Mouse (Mus musculus) ES-E14 (cell line): ENCODE measurements around the gene Spns3. TPM values are rescaled to one million over a fixed set of nuclear protein-coding genes. Genes with fewer than 3 reads are reported as not detected.

ENCODE experiments used
- DNase-seq: peaks from one replicate; pipeline ENCODE4 v3.0.0-alpha.2; 2013; ENCODE audit warnings: low read depth, low spot score
- H3K27ac ChIP-seq: 2 replicates; pipeline ENCODE4 v1.5.1; 2012; ENCODE audit warnings: low read depth, mild to moderate bottlenecking, low read length, moderate library complexity, mixed read lengths; ENCODE audit not compliant: poor library complexity, insufficient read depth, severe bottlenecking
- H3K36me3 ChIP-seq: 2 replicates; pipeline ENCODE4 v1.6.1; 2012; ENCODE audit warnings: mild to moderate bottlenecking, low read length, moderate library complexity, mixed read lengths; ENCODE audit not compliant: control insufficient read depth, poor library complexity, insufficient read depth, severe bottlenecking
- H3K4me1 ChIP-seq, 2 experiments: fragments of 150-350 bp in 1 of 2; sonication (generic) in 1 of 2; 2 replicates each; pipeline ENCODE4 v1.6.1; 2012; ENCODE audit warnings: low read length in 2 of 2, mild to moderate bottlenecking in 1 of 2, mixed read lengths in 1 of 2; ENCODE audit not compliant: control insufficient read depth in 2 of 2, insufficient read depth in 2 of 2, poor library complexity in 1 of 2
- H3K4me3 ChIP-seq, 2 experiments: fragments of 150-350 bp in 1 of 2; sonication (generic) in 1 of 2; 2 replicates each; pipeline ENCODE4 v1.5.1; 2012; ENCODE audit warnings: low read length in 2 of 2, low read depth in 1 of 2, mild to moderate bottlenecking in 1 of 2, mixed read lengths in 1 of 2; ENCODE audit not compliant: insufficient read depth in 1 of 2, poor library complexity in 1 of 2, severe bottlenecking in 1 of 2
- H3K9ac ChIP-seq: 2 replicates; pipeline ENCODE4 v1.6.1; 2012; ENCODE audit warnings: low read depth, mild to moderate bottlenecking, low read length, mixed read lengths; ENCODE audit not compliant: poor library complexity, insufficient read depth, severe bottlenecking
- H3K9me3 ChIP-seq: fragments of 150-350 bp; sonication (generic); 2 replicates; pipeline ENCODE4 v1.6.1; 2012; ENCODE audit warnings: low read depth, mild to moderate bottlenecking, low read length; ENCODE audit not compliant: control insufficient read depth, insufficient read depth
- CHD2 ChIP-seq: IDR thresholded peaks from 2 replicates; pipeline ENCODE4 v1.6.1; 2014; ENCODE audit warnings: mild to moderate bottlenecking, low read depth, low read length, inconsistent platforms
- HCFC1 ChIP-seq: IDR thresholded peaks from 2 replicates; pipeline ENCODE4 v1.6.1; 2012; ENCODE audit warnings: low read length, inconsistent platforms, borderline replicate concordance; ENCODE audit not compliant: insufficient read depth
- MAFK ChIP-seq: IDR thresholded peaks from 2 replicates; pipeline ENCODE4 v1.6.1; 2014; ENCODE audit warnings: mild to moderate bottlenecking, low read depth, low read length, inconsistent platforms; ENCODE audit not compliant: insufficient read depth
- ZC3H11A ChIP-seq: IDR thresholded peaks from 2 replicates; pipeline ENCODE4 v1.6.1; 2012; ENCODE audit warnings: low read depth, mild to moderate bottlenecking, inconsistent platforms, low read length, borderline replicate concordance
- ZNF384 ChIP-seq: IDR thresholded peaks from 2 replicates; pipeline ENCODE4 v1.6.1; 2012; ENCODE audit warnings: low read depth, low read length, inconsistent platforms
- in situ Hi-C, 2 experiments: fragments of 600-800 bp; cut with MboI; formaldehyde crosslinking; loops; one replicate each; pipeline ENCODE4 v1.15.1; 2025; ENCODE audit warnings: low sequenced_read_pairs in 2 of 2, inconsistent platforms in 1 of 2; ENCODE audit not compliant: unreplicated experiment in 2 of 2
- total RNA-seq: library from RNA; depleted of rRNA; stranded (reverse); fragments of 300-350 nt; gene quantifications from 2 replicates; pipeline ENCODE4 v1.2.3, GENCODE M21; 2012

Gene Spns3
- total RNA-seq, 1 experiment: 1.9 TPM

DNA sequence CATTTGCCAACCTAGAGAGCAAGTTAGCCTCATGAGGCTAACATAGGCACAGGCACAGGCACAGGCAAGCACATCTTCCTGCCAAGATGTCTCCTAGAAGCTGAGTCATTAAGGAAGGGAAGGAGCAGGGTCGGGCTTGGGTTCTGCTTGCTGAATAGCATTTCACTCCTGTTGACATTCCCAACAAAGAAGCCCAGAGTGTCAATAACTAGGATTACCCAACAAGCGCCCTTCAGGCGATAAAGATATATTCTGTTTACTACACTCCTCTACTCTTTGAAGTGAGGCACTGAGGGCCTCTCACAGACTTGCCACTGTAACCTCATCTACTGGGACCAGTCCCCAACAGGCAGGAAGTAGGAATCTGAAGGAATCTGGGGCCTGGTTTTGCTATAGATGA is 54.2 kb downstream of the Spns3 start:
- Histone ChIP-seq H3K9me3 (no peaks in the 10 kb centered on the region), H3K4me3 (no peak overlapping the region), H3K4me1 (peaks cover 0 to 3% of the 10 kb centered on the region in 2 experiments; a peak in 1 of 4 replicates), H3K27ac (no peak overlapping the region), H3K9ac (no peak overlapping the region), H3K36me3 (no peaks in the 10 kb centered on the region)
- TF ChIP-seq HCFC1 (no peak), ZNF384 (no peak), ZC3H11A (no peak), MAFK (no peak), CHD2 (no peak)
- in situ Hi-C loops: no loop called here
- DNase-seq: no peak

DNA sequence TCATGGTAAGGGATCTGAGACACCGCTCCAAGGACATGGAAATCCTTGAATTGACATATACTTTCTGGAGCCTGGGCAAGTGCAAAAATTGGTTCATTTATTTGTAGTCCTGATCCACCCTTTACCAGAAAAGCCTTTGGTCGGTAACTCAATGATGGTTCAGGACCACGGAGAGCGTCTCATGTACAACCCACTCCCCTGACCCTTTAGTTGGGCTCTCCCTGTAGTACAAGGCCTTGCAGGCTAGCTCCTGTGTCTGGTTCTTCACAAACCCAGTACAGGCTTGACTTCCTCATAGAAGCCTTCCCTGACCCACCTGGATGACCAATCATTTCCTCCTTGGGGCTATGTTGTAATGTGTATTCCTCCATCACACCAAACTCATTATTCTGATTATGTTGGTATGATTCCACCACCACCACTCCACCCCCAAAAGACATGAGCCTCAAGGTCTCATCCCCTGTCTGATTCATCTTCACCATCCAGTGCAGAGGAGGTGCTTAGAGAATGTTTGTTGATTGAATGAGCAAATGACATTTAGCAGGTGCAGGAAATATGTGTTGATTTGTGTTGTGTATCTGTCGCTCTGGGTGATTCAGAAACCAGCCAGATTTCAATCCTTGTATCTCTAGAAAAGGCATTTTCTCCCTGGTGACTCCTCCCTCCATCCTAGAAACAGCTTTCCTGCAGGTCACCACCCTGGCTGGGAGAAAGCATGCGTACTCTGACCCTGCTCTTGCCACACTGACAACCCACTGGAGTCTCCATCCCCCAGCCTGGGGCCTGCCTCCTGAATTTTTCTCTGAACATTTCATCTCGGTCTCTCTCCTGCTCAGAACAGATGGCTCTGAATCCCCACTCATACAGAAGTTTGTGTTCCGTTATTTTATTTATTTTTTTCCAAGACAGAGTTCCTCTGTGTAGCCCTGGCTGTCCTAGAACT is 56.0 kb downstream of the Spns3 start:
- H3K27ac ChIP-seq: no peak overlapping the region

DNA sequence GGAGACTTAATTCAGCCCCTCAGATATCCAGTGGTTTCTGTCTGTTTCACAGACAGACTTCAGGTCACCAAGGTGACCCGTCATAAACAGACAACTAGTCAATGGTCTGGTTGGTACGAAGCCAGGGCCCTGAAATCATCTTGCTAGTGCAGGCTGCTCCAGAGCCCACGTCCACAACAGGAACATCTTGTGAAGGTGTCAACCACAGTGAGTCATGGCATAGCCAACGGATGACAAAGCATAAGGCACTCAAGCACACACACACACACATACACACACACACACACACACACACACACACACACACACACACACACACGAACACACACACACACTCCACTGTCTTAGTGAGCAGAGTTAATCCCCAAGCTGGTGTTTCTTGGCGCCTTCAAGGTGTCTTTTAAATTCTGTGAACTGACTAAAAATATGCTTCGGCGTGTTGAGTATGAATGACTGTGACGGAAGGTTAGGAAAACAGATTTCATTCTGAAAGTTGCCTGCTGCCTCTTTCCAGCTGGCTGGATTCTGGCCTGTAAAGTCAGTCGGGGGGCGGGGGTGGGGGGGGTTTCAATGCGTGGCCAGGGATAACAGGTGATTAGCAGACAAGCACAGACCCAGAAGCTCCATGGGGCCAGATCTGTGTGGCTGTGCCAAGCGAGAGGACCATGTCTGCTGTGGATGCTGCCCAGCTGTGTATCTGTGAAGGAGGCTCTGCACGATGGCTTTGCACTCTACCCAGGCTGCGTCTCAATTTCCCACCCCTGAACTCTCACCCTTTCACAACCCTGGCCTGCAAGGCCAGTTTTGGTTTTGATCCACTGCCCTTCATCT is 59.0 kb downstream of the Spns3 start:
- in situ Hi-C loops: no loop called here
- DNase-seq: no peak
- Histone ChIP-seq H3K4me3 (no peak overlapping the region), H3K36me3 (no peaks in the 10 kb centered on the region), H3K4me1 (no peaks in the 10 kb centered on the region; a peak in 1 of 4 replicates), H3K9me3 (no peaks in the 10 kb centered on the region), H3K27ac (no peak overlapping the region), H3K9ac (no peak overlapping the region)
- TF ChIP-seq HCFC1: no peak
- no peak for TF ChIP-seq ZNF384
- TF ChIP-seq ZC3H11A: no peak
- TF ChIP-seq MAFK: no peak
- TF ChIP-seq CHD2: no peak

More for the DNA sequence above, 56.0 kb downstream of the Spns3 start:
- H3K9me3 ChIP-seq: no peaks in the 10 kb centered on the region
- TF ChIP-seq HCFC1: no peak
- TF ChIP-seq CHD2: no peak
- TF ChIP-seq ZNF384: no peak
- no peak for TF ChIP-seq ZC3H11A
- no peak for TF ChIP-seq MAFK
- no peaks in the 10 kb centered on the region for H3K36me3 ChIP-seq
- H3K9ac ChIP-seq: no peak overlapping the region
- H3K4me3 ChIP-seq: no peak overlapping the region
- DNase-seq: peak; percentile 48
- H3K4me1 ChIP-seq: peaks cover 0 to 3% of the 10 kb centered on the region in 2 experiments; a peak in 1 of 4 replicates
- in situ Hi-C loops: no loop called here

DNA sequence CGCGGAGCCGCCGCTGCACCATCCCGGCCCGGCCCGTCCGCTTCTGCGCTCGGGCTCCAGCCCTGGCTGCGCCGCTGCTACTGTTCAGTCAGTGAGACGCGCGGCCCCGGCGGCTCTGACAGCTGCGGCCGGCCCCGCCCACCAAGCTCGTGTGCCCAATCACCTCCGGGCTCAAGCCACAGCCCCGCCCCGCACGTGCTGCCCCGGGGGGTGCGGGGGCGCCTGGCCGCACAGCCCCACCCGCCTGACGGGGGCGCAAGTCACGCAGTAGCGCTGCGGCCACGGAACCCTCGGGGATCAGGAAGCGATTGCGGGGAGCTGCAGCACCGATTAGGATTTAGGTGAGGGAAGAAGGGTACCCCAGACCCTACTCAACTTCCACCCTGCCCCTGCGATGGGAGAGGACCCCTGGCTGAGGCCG is 60.4 kb downstream of the Spns3 start, which contains the start of gene Spns2:
Gene Spns2, minus strand, starts transcription at position 24 of the 421 bp plus-strand sequence.
- no peak for TF ChIP-seq CHD2
- TF ChIP-seq ZC3H11A: no peak
- TF ChIP-seq ZNF384: no peak
- TF ChIP-seq HCFC1: no peak
- no peak for TF ChIP-seq MAFK
- DNase-seq: peak; percentile 69
- peak within 1 kb of the TSS; percentile 63 to 86 for H3K4me3 ChIP-seq
- H3K36me3 ChIP-seq: no peaks in the 10 kb centered on the region
- no peaks in the 10 kb centered on the region; a peak in 1 of 4 replicates for H3K4me1 ChIP-seq
- in situ Hi-C loops: no loop called here
- peak within 1 kb of the TSS; percentile 44; the same call in 1 of the 2 replicates for H3K9ac ChIP-seq
- H3K9me3 ChIP-seq: no peaks in the 10 kb centered on the region
- H3K27ac ChIP-seq: no peak within 1 kb of the TSS
